Mouse (Mus musculus) embryonic fibroblast, embryonic 13.5 days (primary cell): ENCODE results near the gene Actr1a. TPM values are rescaled to one million over a fixed set of nuclear protein-coding genes. Genes with fewer than 3 reads are reported as not detected.

ENCODE experiments used
- H3K27ac ChIP-seq: 2 replicates; pipeline ENCODE4 v1.5.1; 2012; ENCODE audit warnings: low read length, control low read depth, inconsistent platforms; ENCODE audit not compliant: insufficient read depth
- H3K4me1 ChIP-seq: 2 replicates; pipeline ENCODE4 v1.6.1; 2011; ENCODE audit warnings: low read length; ENCODE audit not compliant: control insufficient read depth, insufficient read depth
- H3K4me3 ChIP-seq: 2 replicates; pipeline ENCODE4 v1.5.1; 2011; ENCODE audit warnings: mild to moderate bottlenecking, control low read depth, low read length; ENCODE audit not compliant: insufficient read depth
- CTCF ChIP-seq: IDR thresholded peaks from 2 replicates; pipeline ENCODE4 v1.5.1; 2011; ENCODE audit warnings: mild to moderate bottlenecking, control low read depth, low read length, moderate library complexity, borderline replicate concordance; ENCODE audit not compliant: insufficient read depth
- POLR2A ChIP-seq: IDR thresholded peaks from 2 replicates; pipeline ENCODE4 v1.6.1; 2011; ENCODE audit warnings: low read depth, mild to moderate bottlenecking, control low read depth, low read length, moderate library complexity
- polyA plus RNA-seq: library from polyadenylated mRNA; stranded (reverse); fragments of >200 nt; gene quantifications from 2 replicates; pipeline ENCODE4 v1.2.4, GENCODE M21; 2011; ENCODE audit warnings: low read depth; ENCODE audit not compliant: missing spikeins, insufficient read length

Gene Actr1a
- polyA plus RNA-seq, 1 experiment = 117 TPM

GRCm38 (mm10) chr19:46422384-46423338, 27.1 kb upstream of the Actr1a start:
- no peak overlapping the region for H3K4me3 ChIP-seq
- H3K4me1 ChIP-seq = peaks cover 15% of the 10 kb centered on the region
- H3K27ac ChIP-seq = no peak overlapping the region
- TF ChIP-seq CTCF = no peak
- no peak for TF ChIP-seq POLR2A

GRCm38 (mm10) chr19:46420410-46420809, 24.9 kb upstream of the Actr1a start:
- H3K4me1 ChIP-seq = peaks cover 15% of the 10 kb centered on the region
- H3K27ac ChIP-seq = no peak overlapping the region
- TF ChIP-seq CTCF (no peak), POLR2A (no peak)

GRCm38 (mm10) chr19:46418051-46418450, 22.5 kb upstream of the Actr1a start:
- Histone ChIP-seq H3K4me1 (peaks cover 13% of the 10 kb centered on the region), H3K4me3 (no peak overlapping the region), H3K27ac (no peak overlapping the region)
- TF ChIP-seq CTCF = no peak
- no peak for TF ChIP-seq POLR2A

More at GRCm38 (mm10) chr19:46420410-46420809, 24.9 kb upstream of the Actr1a start:
- H3K4me3 ChIP-seq = no peak overlapping the region

- TF ChIP-seq POLR2A (no peak), CTCF (no peak)
- H3K4me1 ChIP-seq = no peaks in the 10 kb centered on the region
- H3K27ac ChIP-seq = no peak overlapping the region
- H3K4me3 ChIP-seq = no peak overlapping the region
Observed at GRCm38 (mm10) chr19:46416276-46416675, 20.7 kb upstream of the Actr1a start.

- Histone ChIP-seq H3K4me1 (peaks cover 3% of the 10 kb centered on the region; the same call in 1 of the 2 replicates), H3K27ac (no peak overlapping the region), H3K4me3 (no peak overlapping the region)
- TF ChIP-seq CTCF = no peak
- no peak for TF ChIP-seq POLR2A
Observed at GRCm38 (mm10) chr19:46414486-46414885, 18.9 kb upstream of the Actr1a start.

- TF ChIP-seq CTCF (no peak), POLR2A (no peak)
- Histone ChIP-seq H3K4me1 (peaks cover 3% of the 10 kb centered on the region; the same call in 1 of the 2 replicates), H3K27ac (no peak overlapping the region), H3K4me3 (no peak overlapping the region)
Observed at GRCm38 (mm10) chr19:46413969-46414368, 18.4 kb upstream of the Actr1a start.

GRCm38 (mm10) chr19:46412056-46412805, 16.7 kb upstream of the Actr1a start:
- Histone ChIP-seq H3K27ac (no peak overlapping the region), H3K4me1 (peaks cover 5% of the 10 kb centered on the region; the same call in 1 of the 2 replicates), H3K4me3 (no peak overlapping the region)
- TF ChIP-seq POLR2A = no peak
- TF ChIP-seq CTCF = no peak

- peak overlapping the region; percentile 45; the same call in 1 of the 2 replicates for H3K27ac ChIP-seq
- TF ChIP-seq CTCF = no peak
- no peak for TF ChIP-seq POLR2A
- H3K4me1 ChIP-seq = peaks cover 5% of the 10 kb centered on the region; the same call in 1 of the 2 replicates
- H3K4me3 ChIP-seq = no peak overlapping the region
Observed at GRCm38 (mm10) chr19:46409506-46409905, 14.0 kb upstream of the Actr1a start.

- TF ChIP-seq CTCF = no peak
- no peak for TF ChIP-seq POLR2A
- Histone ChIP-seq H3K4me1 (peaks cover 5% of the 10 kb centered on the region; the same call in 1 of the 2 replicates), H3K4me3 (no peak overlapping the region), H3K27ac (no peak overlapping the region)
Observed at GRCm38 (mm10) chr19:46406592-46407386, 11.2 kb upstream of the Actr1a start.
